Mouse (Mus musculus) liver, embryonic 16.5 days (tissue): ENCODE measurements around the gene Cadps2. TPM values are rescaled to one million over a fixed set of nuclear protein-coding genes. Genes with fewer than 3 reads are reported as not detected.

Experiments used
- ATAC-seq: fragments of 200-750 bp; cut with Nextera tagmentation; 2 replicates; pipeline ENCODE4 v1.8.0; 2017; ENCODE audit warnings: low read depth, mild to moderate bottlenecking, moderate number of reproducible peaks, moderate library complexity
- H3K27ac ChIP-seq: fragments of 300-500 bp; sonication (generic); 2 replicates; pipeline ENCODE4 v1.5.1; 2014; ENCODE audit warnings: mild to moderate bottlenecking, low read length
- H3K27me3 ChIP-seq: fragments of 300-500 bp; sonication (generic); 2 replicates; pipeline ENCODE4 v1.6.1; 2014; ENCODE audit warnings: low read depth, low read length, mixed read lengths; ENCODE audit not compliant: control insufficient read depth, insufficient read depth
- H3K36me3 ChIP-seq: fragments of 300-500 bp; sonication (generic); 2 replicates; pipeline ENCODE4 v1.6.1; 2014; ENCODE audit warnings: mild to moderate bottlenecking; ENCODE audit not compliant: control insufficient read depth, insufficient read depth
- H3K4me1 ChIP-seq: fragments of 300-500 bp; sonication (generic); 2 replicates; pipeline ENCODE4 v1.6.1; 2014; ENCODE audit warnings: low read depth, low read length, mixed read lengths; ENCODE audit not compliant: control insufficient read depth
- H3K4me2 ChIP-seq: fragments of 300-500 bp; sonication (generic); 2 replicates; pipeline ENCODE4 v1.6.1; 2014; ENCODE audit warnings: low read depth, low read length, mixed read lengths
- H3K4me3 ChIP-seq: fragments of 300-500 bp; sonication (generic); 2 replicates; pipeline ENCODE4 v1.5.1; 2014; ENCODE audit warnings: low read depth, mild to moderate bottlenecking, low read length
- H3K9ac ChIP-seq: fragments of 300-500 bp; sonication (generic); 2 replicates; pipeline ENCODE4 v1.6.1; 2014; ENCODE audit warnings: low read depth, low read length
- H3K9me3 ChIP-seq: fragments of 300-500 bp; sonication (generic); replicated peaks from 2 replicates; pipeline ENCODE4 v1.6.1; 2016; ENCODE audit warnings: low read length; ENCODE audit not compliant: control insufficient read depth
- WGBS: fragments of 180-500 bp; shearing (Covaris S2); extraction: QIAGEN DNeasy Blood & Tissue Kit; methylation state at CpG from one replicate; pipeline ENCODE4 v1.1.7; 2014; ENCODE audit not compliant: insufficient replicate concordance; 5-methylcytosine and 5-hydroxymethylcytosine counted together
- polyA plus RNA-seq: library from polyadenylated mRNA; unstranded; fragments of >200 nt; fragmentation: Nextera tagmentation; extraction: Ambion mirVana; gene quantifications from 2 replicates; pipeline ENCODE4 v1.2.1, GENCODE M21; 2015

The Cadps2 gene
- polyA plus RNA-seq, 1 experiment from 2014 or later = 0.06 TPM

DNA sequence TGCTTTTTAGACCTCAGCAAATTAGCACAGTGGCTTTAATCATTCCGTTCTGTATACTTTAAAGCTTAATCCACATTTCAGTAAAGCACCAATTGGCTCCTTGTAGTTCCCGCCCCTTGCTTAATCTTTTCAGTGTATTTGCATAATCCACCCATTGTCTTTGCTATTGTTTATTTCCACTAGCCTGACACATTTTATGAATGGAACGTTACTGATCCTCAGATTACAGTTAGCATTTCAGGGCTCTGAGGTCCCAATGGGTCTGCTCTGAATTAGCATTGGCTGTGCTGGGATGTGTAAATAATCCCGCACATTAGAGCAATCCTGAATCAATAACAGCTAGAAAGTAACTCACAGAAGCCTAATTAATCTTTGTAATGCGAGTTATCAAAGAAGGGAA lies 452.5 kb downstream of the Cadps2 start:
- WGBS = 38% methylated on average over 5 of the region's 5 CpGs
- no peaks in the 10 kb centered on the region for H3K36me3 ChIP-seq
- no peak for ATAC-seq

GRCm38 (mm10) chr6:23383004-23383347 lies 456.2 kb downstream of the Cadps2 start:
- no peak for ATAC-seq
- WGBS = 26% methylated on average over 1 of the region's 1 CpGs
- H3K9ac ChIP-seq = no peak overlapping the region

More for the DNA sequence above, 452.5 kb downstream of the Cadps2 start:
- no peak overlapping the region for H3K9ac ChIP-seq
- no peaks in the 10 kb centered on the region for H3K9me3 ChIP-seq
- no peaks in the 10 kb centered on the region for H3K27me3 ChIP-seq
- H3K4me1 ChIP-seq = no peaks in the 10 kb centered on the region
- no peak overlapping the region for H3K4me2 ChIP-seq
- no peak overlapping the region for H3K4me3 ChIP-seq
- H3K27ac ChIP-seq = no peak overlapping the region

DNA sequence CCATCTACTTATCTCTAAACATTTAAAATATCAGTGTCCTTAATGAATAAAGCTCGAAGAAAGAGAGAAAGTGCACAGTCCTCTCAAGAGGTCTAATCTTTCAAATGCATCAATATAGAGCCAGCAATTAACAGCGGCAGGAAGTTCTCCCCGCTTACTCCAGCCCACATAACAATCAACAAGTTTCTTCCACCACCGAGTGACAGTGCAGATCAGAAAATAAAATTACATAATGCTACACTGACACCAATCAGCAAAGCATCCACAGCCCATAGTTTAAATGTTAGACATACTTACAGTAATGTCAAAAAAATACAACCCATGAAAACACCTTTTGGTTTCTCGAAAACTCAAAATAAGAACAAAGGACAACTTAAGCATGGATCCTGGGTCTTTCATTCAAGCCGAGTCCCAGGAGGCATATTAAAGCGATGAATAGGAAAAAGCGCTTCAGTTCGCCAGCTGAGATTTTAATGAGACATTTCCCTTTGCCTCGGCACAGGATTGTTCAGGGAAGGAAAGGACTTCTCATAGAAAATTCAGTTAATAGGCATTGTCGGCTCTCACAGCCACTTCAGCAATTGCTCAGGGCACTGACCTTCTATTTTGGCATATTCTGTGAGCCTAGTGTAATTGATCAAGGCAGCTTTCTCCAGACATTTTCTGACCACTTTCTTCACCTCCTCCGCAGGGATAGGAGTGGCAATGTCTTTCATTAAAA lies 456.8 kb downstream of the Cadps2 start:
- WGBS = 37% methylated on average over 12 of the region's 12 CpGs
- H3K9me3 ChIP-seq = no peaks in the 10 kb centered on the region
- H3K4me2 ChIP-seq = no peak overlapping the region
- no peak overlapping the region for H3K4me3 ChIP-seq
- H3K9ac ChIP-seq = no peak overlapping the region
- H3K4me1 ChIP-seq = no peaks in the 10 kb centered on the region
- H3K27ac ChIP-seq = no peak overlapping the region
- ATAC-seq = no peak
- no peaks in the 10 kb centered on the region for H3K27me3 ChIP-seq
- H3K36me3 ChIP-seq = no peaks in the 10 kb centered on the region

More at GRCm38 (mm10) chr6:23383004-23383347, 456.2 kb downstream of the Cadps2 start:
- Histone ChIP-seq H3K4me1 (no peaks in the 10 kb centered on the region), H3K36me3 (no peaks in the 10 kb centered on the region), H3K4me3 (no peak overlapping the region), H3K27ac (no peak overlapping the region), H3K9me3 (no peaks in the 10 kb centered on the region), H3K27me3 (no peaks in the 10 kb centered on the region), H3K4me2 (no peak overlapping the region)

DNA sequence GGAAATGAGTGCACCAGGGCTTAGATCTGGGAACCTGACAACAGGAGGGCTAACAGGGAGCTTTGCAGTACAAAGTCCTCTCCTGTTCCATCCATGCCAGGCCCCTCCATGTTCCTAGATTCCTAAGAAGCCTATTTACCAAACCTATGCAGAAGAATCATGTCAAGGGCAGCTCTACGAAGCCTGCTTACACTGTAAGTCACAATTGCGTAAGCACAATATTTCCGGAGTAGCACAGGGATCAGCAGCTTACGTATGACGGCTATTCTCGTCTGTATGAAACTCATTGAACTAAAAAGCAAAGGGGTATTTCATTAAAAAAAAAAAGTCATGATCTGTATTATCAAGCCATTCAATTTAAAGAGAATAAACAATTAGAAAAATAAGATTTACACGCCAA lies 462.9 kb downstream of the Cadps2 start:
- ATAC-seq = no peak

GRCm38 (mm10) chr6:23361842-23362451 lies 477.3 kb downstream of the Cadps2 start:
- no peak overlapping the region for H3K27ac ChIP-seq
- H3K4me2 ChIP-seq = no peak overlapping the region
- H3K27me3 ChIP-seq = no peaks in the 10 kb centered on the region
- H3K36me3 ChIP-seq = no peaks in the 10 kb centered on the region
- no peak for ATAC-seq
- no peaks in the 10 kb centered on the region for H3K9me3 ChIP-seq
- WGBS = 65% methylated on average over 8 of the region's 8 CpGs
- H3K9ac ChIP-seq = no peak overlapping the region
- no peak overlapping the region for H3K4me3 ChIP-seq
- no peaks in the 10 kb centered on the region for H3K4me1 ChIP-seq

More for the DNA sequence above, 462.9 kb downstream of the Cadps2 start:
- WGBS = 75% methylated on average over 7 of the region's 7 CpGs
- no peaks in the 10 kb centered on the region for H3K27me3 ChIP-seq
- no peak overlapping the region for H3K4me2 ChIP-seq
- no peak overlapping the region for H3K9ac ChIP-seq
- no peaks in the 10 kb centered on the region for H3K4me1 ChIP-seq
- H3K36me3 ChIP-seq = no peaks in the 10 kb centered on the region
- H3K9me3 ChIP-seq = no peaks in the 10 kb centered on the region
- no peak overlapping the region for H3K27ac ChIP-seq
- H3K4me3 ChIP-seq = no peak overlapping the region

DNA sequence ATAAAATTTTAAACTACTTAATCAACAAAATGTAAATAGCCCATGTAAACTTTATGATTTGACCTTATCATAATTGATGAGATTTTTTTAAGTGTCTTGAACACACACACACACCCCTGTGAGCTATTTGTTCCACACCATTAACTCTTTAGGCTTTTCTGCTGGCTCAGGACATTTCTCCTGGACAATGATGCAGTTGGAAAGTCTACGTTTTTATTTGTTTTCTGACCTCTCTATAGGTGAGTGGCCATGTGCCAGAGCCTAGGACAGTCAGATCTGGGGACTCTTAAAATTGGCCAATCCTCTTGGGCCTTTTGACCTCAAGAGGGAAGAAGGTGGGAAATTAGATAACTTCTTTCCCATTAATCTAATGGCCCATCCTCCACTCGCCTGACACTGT lies 478.6 kb downstream of the Cadps2 start:
- Histone ChIP-seq H3K27me3 (no peaks in the 10 kb centered on the region), H3K4me3 (no peak overlapping the region), H3K4me1 (no peaks in the 10 kb centered on the region), H3K4me2 (no peak overlapping the region), H3K9ac (no peak overlapping the region), H3K9me3 (no peaks in the 10 kb centered on the region), H3K27ac (no peak overlapping the region), H3K36me3 (no peaks in the 10 kb centered on the region)
- ATAC-seq = no peak
- WGBS = 55% methylated on average over 2 of the region's 2 CpGs

DNA sequence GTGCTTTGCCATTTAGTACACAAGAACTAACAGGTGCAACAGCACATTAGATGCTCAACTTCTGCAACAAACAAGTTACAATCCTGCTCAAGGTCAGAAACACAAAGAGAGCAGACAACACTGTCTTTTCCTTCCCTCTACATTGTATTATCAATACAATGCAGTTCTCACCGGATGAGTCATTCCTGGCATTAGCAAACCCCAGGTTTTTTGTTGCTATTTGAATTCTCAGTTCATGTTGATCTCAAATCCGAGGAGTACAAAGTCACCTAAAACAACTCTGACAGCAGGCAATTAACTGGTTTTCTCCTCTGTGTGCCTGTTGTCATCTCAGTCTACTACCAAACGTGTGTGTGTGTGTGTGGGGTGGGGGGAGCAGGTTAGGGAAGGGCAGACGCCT lies 483.1 kb downstream of the Cadps2 start:
- H3K9me3 ChIP-seq = no peaks in the 10 kb centered on the region
- no peaks in the 10 kb centered on the region for H3K36me3 ChIP-seq
- H3K4me1 ChIP-seq = no peaks in the 10 kb centered on the region
- no peak for ATAC-seq
- no peak overlapping the region for H3K9ac ChIP-seq
- H3K27me3 ChIP-seq = no peaks in the 10 kb centered on the region
- H3K4me3 ChIP-seq = no peak overlapping the region
- no peak overlapping the region for H3K4me2 ChIP-seq
- WGBS = 35% methylated on average over 4 of the region's 4 CpGs
- H3K27ac ChIP-seq = no peak overlapping the region

- WGBS = 11% methylated on average over 7 of the region's 7 CpGs
- no peak for ATAC-seq
Measured at GRCm38 (mm10) chr6:23353480-23353879, 485.7 kb downstream of the Cadps2 start.

GRCm38 (mm10) chr6:23337411-23338063 lies 501.7 kb downstream of the Cadps2 start:
- H3K4me2 ChIP-seq = no peak overlapping the region
- 66% methylated on average over 7 of the region's 7 CpGs for WGBS
- H3K36me3 ChIP-seq = no peaks in the 10 kb centered on the region
- H3K27me3 ChIP-seq = no peaks in the 10 kb centered on the region
- H3K4me3 ChIP-seq = no peak overlapping the region
- no peaks in the 10 kb centered on the region for H3K4me1 ChIP-seq
- no peak overlapping the region for H3K27ac ChIP-seq
- no peaks in the 10 kb centered on the region for H3K9me3 ChIP-seq
- ATAC-seq = no peak
- no peak overlapping the region for H3K9ac ChIP-seq

More at GRCm38 (mm10) chr6:23353480-23353879, 485.7 kb downstream of the Cadps2 start:
- Histone ChIP-seq H3K4me2 (no peak overlapping the region), H3K9ac (no peak overlapping the region), H3K27ac (no peak overlapping the region), H3K27me3 (no peaks in the 10 kb centered on the region), H3K9me3 (no peaks in the 10 kb centered on the region), H3K4me3 (no peak overlapping the region), H3K36me3 (no peaks in the 10 kb centered on the region), H3K4me1 (no peaks in the 10 kb centered on the region)
